Mouse (Mus musculus) midbrain, embryonic 14.5 days (tissue): ENCODE data around the gene Homer2. TPM values are rescaled to one million over a fixed set of nuclear protein-coding genes. Genes with fewer than 3 reads are reported as not detected.

Experiments used
- ATAC-seq: fragments of 200-750 bp; cut with Nextera tagmentation; 2 replicates; pipeline ENCODE4 v1.8.0; 2017; ENCODE audit warnings: moderate number of reproducible peaks, moderate library complexity; ENCODE audit not compliant: low FRiP score, low TSS enrichment
- DNase-seq: peaks from one replicate; pipeline ENCODE4 v3.0.0-alpha.2; 2015
- H3K27ac ChIP-seq: fragments of 300-500 bp; sonication (generic); replicated peaks from 2 replicates; pipeline ENCODE4 v1.5.1; 2014; ENCODE audit warnings: mild to moderate bottlenecking, low read depth, low read length, moderate library complexity
- H3K27me3 ChIP-seq: fragments of 300-500 bp; sonication (generic); 2 replicates; pipeline ENCODE4 v1.6.1; 2014; ENCODE audit warnings: low read length, control low read depth, mixed read lengths; ENCODE audit not compliant: control insufficient read depth, insufficient read depth
- H3K36me3 ChIP-seq: fragments of 300-500 bp; sonication (generic); 2 replicates; pipeline ENCODE4 v1.6.1; 2014; ENCODE audit warnings: low read length, control low read depth; ENCODE audit not compliant: control insufficient read depth, insufficient read depth
- H3K4me1 ChIP-seq: fragments of 300-500 bp; sonication (generic); 2 replicates; pipeline ENCODE4 v1.6.1; 2014; ENCODE audit warnings: mild to moderate bottlenecking, antibody characterized with exemption, low read length, control low read depth; ENCODE audit not compliant: control insufficient read depth, insufficient read depth
- H3K4me2 ChIP-seq: fragments of 300-500 bp; sonication (generic); 2 replicates; pipeline ENCODE4 v1.6.1; 2014; ENCODE audit warnings: mild to moderate bottlenecking, low read length, moderate library complexity
- H3K4me3 ChIP-seq: fragments of 300-500 bp; sonication (generic); replicated peaks from 2 replicates; pipeline ENCODE4 v1.5.1; 2014; ENCODE audit warnings: low read depth, low read length
- H3K9ac ChIP-seq: fragments of 300-500 bp; sonication (generic); replicated peaks from 2 replicates; pipeline ENCODE4 v1.6.1; 2014; ENCODE audit warnings: mild to moderate bottlenecking, low read length, moderate library complexity
- H3K9me3 ChIP-seq: fragments of 300-500 bp; sonication (generic); 2 replicates; pipeline ENCODE4 v1.6.1; 2016; ENCODE audit warnings: low read length, control low read depth, mixed read lengths; ENCODE audit not compliant: control insufficient read depth
- WGBS: fragments of 180-500 bp; shearing (Covaris S2); extraction: QIAGEN DNeasy Blood & Tissue Kit; methylation state at CpG from one replicate; pipeline ENCODE4 v1.1.7; 2014; 5-methylcytosine and 5-hydroxymethylcytosine counted together
- polyA plus RNA-seq: library from polyadenylated mRNA; unstranded; fragments of >200 nt; fragmentation: Nextera tagmentation; extraction: Ambion mirVana; gene quantifications from 2 replicates; pipeline ENCODE4 v1.2.1, GENCODE M21; 2014

The Homer2 gene
- polyA plus RNA-seq, 1 experiment from 2014 or later = 19.1 TPM

DNA sequence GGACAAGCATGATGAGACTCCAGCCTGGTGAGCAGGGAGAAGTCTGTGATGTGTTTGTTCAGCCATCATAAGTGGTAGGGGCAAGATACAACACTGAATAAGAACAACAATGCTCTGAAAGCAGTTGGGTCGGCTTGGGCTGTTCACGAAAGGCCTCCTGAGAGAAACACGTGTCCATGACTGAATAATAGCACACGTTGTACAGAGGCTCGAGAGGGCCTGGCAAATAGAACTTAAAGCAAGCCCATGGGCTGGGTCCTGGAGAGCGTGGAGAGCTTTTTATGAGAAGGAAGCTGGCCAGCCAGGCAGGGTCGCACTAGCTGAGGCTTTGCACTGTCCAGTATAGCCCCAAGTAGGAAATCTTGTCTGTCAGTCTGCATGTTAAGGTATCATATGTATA lies 128.9 kb downstream of the Homer2 start:
- 93% methylated on average over 7 of the region's 7 CpGs for WGBS
- no peak overlapping the region for H3K9ac ChIP-seq

DNA sequence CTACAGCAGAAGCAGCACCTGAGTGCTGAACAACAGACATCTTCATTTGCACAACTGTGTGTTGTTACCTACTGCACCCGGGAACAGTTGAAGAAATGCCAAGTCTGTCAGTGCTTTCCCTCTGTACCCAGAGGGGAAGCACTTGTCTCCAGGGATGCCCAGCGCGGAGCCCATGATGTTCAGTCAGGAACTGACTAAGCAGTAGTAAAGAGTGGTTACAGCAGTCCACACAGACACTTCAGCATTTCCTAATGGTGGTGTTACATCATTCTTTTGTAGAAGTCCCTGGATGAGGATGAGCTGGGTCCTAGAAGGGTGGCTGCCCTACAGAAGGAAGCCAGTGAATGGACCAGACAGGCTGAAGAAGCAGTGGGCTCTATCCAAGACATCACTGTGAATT lies 129.5 kb downstream of the Homer2 start:
- H3K27ac ChIP-seq = no peak overlapping the region
- WGBS = 94% methylated on average over 3 of the region's 3 CpGs
- ATAC-seq = no peak

More for the DNA sequence above, 128.9 kb downstream of the Homer2 start:
- DNase-seq = no peak
- Histone ChIP-seq H3K4me2 (no peak overlapping the region), H3K4me1 (0 out of 2 replicates have a peak, but pooled peaks cover 4% of the 10 kb centered on the region), H3K4me3 (no peak overlapping the region), H3K9me3 (no peaks in the 10 kb centered on the region), H3K27me3 (no peaks in the 10 kb centered on the region), H3K36me3 (peaks cover 32% of the 10 kb centered on the region), H3K27ac (no peak overlapping the region)
- ATAC-seq = no peak

DNA sequence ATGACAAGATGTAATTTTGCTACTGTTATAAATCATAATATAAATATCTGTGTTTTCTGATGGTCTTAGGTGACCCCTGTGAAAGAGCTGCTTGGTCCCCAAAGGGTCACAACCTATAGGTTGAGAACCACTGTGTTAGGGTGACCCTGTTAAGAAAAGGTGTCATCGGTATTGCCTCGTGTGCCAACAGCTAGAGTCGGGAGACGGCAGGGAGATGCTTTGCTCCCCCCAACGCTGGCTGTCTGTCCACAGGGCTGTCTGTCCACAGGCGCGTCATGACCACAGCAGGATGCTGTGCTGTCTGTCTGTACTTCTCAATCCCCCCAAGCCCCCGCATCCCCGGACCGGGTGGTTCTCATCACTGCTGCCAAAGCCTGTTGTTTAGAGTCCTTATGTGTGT lies 131.7 kb downstream of the Homer2 start:
- Histone ChIP-seq H3K36me3 (peaks cover 32% of the 10 kb centered on the region), H3K4me1 (peaks cover 17% of the 10 kb centered on the region), H3K4me2 (no peak overlapping the region), H3K9ac (no peak overlapping the region), H3K9me3 (no peaks in the 10 kb centered on the region), H3K27ac (no peak overlapping the region), H3K27me3 (no peaks in the 10 kb centered on the region), H3K4me3 (no peak overlapping the region)
- WGBS = 95% methylated on average over 10 of the region's 10 CpGs
- ATAC-seq (no peak), DNase-seq (no peak)

More for the DNA sequence above, 129.5 kb downstream of the Homer2 start:
- no peak for DNase-seq
- no peak overlapping the region for H3K4me2 ChIP-seq
- peaks cover 32% of the 10 kb centered on the region for H3K36me3 ChIP-seq
- H3K4me1 ChIP-seq = peaks cover 8% of the 10 kb centered on the region
- no peak overlapping the region for H3K4me3 ChIP-seq
- no peaks in the 10 kb centered on the region for H3K27me3 ChIP-seq
- no peaks in the 10 kb centered on the region for H3K9me3 ChIP-seq
- H3K9ac ChIP-seq = no peak overlapping the region

DNA sequence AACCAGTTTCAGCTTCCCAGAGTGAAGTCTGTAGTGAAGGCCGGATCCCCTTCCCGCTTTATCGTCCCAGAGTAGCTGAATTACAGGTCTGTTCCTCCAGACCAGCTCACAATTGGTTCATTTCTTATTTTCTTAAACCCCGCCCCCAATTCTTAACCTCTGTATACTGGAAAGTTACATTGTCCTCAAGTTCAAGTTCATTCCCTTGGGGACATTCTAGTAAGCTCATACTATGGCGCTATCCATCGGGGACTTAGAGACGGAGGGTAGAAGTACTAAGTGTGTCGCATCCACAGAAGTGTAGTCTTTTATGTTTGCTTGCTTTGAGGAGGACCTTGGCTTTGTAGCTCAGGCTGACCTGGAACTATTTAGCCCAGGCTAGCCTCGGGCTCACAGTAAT lies 133.5 kb downstream of the Homer2 start:
- DNase-seq (no peak), ATAC-seq (no peak)
- WGBS = 96% methylated on average over 9 of the region's 9 CpGs
- Histone ChIP-seq H3K4me2 (no peak overlapping the region), H3K27me3 (no peaks in the 10 kb centered on the region), H3K9ac (no peak overlapping the region), H3K27ac (no peak overlapping the region), H3K9me3 (no peaks in the 10 kb centered on the region), H3K4me3 (no peak overlapping the region), H3K36me3 (peaks cover 21% of the 10 kb centered on the region; the same call in 1 of the 2 replicates), H3K4me1 (peaks cover 17% of the 10 kb centered on the region)

DNA sequence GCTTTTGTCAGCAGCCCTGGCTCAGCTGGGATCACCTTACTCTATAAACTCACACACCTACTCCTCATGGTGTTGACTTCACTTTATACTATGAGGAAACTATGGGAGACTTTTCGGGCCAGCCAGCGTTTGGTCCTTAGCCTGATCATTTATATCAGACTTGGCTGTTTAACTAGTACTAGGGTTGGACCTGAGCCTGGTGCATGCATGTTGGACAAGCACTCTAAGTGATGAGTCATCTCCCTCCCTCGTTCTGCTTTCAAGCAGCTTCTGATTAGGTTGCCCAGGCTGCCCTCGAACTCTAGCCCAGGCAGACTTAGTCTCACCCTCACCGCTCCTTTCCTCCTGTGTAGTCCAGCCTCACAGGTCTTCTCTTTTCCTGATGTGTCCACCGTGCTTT lies 133.9 kb downstream of the Homer2 start:
- H3K4me1 ChIP-seq = peaks cover 17% of the 10 kb centered on the region
- no peak overlapping the region for H3K4me2 ChIP-seq
- peaks cover 21% of the 10 kb centered on the region; the same call in 1 of the 2 replicates for H3K36me3 ChIP-seq
- DNase-seq = no peak
- no peaks in the 10 kb centered on the region for H3K27me3 ChIP-seq
- 94% methylated on average over 6 of the region's 6 CpGs for WGBS
- H3K9me3 ChIP-seq = no peaks in the 10 kb centered on the region
- no peak overlapping the region for H3K4me3 ChIP-seq
- H3K27ac ChIP-seq = no peak overlapping the region
- no peak overlapping the region for H3K9ac ChIP-seq
- no peak for ATAC-seq

DNA sequence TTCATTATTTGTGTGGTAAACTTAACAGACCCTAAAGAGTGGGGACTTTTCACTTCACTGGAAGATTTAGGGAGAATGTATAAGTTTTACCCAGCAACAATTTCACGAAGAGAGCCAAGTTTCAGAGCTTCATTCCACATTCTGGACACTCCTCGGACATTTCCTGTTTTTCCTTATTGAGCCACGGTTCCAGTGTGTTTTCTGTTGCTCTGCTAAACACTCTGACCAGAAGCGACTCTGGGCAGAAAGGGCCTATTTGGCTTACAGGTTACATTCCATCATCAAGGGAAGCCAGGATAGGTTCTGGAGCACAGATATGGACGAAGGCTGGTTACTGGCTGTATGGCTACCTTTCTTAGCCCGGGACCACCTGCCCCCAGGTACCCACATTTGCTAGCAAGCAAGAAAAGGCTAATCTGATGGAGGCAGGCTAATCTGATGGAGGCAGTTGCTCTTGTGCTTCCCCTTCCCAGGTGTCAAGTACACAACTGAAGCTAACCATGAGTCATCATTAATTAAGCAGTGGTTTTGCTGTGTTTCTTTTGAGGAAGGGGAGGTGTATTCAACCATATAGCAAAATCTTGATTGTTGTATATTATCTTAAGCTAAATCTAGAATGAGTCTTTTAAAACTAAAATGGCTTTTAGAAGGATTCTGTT lies 134.6 kb downstream of the Homer2 start:
- DNase-seq = no peak
- Histone ChIP-seq H3K4me1 (peaks cover 17% of the 10 kb centered on the region), H3K4me3 (peak overlapping the region; percentile 83), H3K4me2 (peak overlapping the region; percentile 68), H3K9ac (0 out of 2 replicates have a peak overlapping the region, but pooled peaks have one; percentile 20), H3K36me3 (peaks cover 18% of the 10 kb centered on the region; the same call in 1 of the 2 replicates), H3K27me3 (no peaks in the 10 kb centered on the region), H3K9me3 (no peaks in the 10 kb centered on the region), H3K27ac (no peak overlapping the region)
- 86% methylated on average over 6 of the region's 6 CpGs for WGBS
- ATAC-seq = no peak

DNA sequence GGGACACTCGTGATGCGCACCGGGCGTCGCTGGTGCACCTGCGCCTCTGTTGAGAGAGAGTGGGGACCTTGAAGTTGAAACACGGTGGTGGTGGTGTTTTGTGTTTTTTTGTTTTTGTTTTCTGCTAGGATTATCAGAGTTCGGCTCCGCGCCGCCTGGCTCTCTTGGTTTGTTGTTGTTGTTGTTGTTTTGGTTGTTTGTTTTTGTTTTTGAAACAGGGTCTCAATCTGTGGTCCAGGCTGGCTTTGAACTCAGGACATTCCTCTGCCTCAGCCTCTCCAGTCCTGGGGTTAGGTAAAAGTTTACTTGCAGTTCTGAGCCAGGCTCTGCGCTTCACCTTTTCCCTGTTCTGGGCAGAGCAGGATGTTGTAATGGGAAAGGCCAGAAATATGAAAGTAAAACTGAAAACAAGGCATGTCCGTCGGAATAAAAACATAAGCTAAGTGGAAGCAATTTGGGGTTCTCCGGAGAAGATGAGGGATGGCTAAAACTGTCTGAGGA lies 135.3 kb downstream of the Homer2 start:
- Histone ChIP-seq H3K4me3 (peak overlapping the region; percentile 83), H3K4me1 (peaks cover 17% of the 10 kb centered on the region), H3K27ac (peak overlapping the region; percentile 95), H3K36me3 (peaks cover 18% of the 10 kb centered on the region; the same call in 1 of the 2 replicates), H3K27me3 (no peaks in the 10 kb centered on the region), H3K9me3 (no peaks in the 10 kb centered on the region), H3K9ac (peak overlapping the region; percentile 82), H3K4me2 (peak overlapping the region; percentile 68)
- ATAC-seq = no peak
- no peak for DNase-seq
- 22% methylated on average over 15 of the region's 15 CpGs for WGBS

DNA sequence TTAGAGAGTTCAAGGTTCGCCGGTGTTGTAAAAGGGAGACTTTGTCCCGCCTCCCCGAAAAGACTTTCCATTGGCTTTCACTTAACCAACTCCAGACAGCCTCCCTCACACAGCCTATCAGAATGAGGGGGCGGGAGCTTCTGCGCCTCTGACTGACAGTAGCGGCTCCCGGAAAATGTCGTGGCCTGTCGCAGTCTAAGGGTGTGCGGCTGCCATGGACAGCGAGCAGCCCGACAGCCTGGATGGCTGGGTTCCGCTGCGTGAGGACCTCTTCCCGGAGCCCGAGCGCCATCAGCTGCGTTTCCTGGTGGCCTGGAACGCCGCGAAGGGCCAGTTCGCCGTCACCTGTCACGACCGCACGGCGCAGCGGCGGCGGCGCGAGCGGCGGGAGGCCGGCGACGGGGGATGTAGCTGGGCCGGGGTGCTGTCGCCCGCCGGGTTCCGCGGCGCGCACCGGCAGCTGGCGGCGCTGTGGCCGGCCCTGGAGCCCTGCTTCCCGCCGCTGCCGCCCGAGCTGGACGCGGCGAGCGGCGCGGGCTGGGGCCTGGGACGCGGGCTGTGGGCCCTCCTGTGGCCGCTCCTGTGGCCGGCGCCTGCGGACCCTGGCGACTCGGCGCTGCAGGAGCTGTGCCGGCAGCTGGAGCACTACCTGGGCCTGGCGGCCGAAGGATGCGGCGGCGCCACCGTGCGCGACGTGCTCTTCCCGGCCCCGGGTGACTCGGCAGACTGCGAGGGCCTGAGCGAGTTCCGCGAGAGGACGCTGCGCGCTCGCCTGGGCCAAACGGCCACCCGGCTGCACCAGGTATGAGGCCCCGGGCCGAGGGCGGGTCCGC lies 136.0 kb downstream of the Homer2 start, which contains the start of gene Whamm:
Whamm (plus strand) TSS at position 159 of the 833 bp plus-strand sequence.
- Histone ChIP-seq H3K9ac (peak within 1 kb of the TSS; percentile 82), H3K27me3 (no peaks in the 10 kb centered on the region), H3K4me3 (peak within 1 kb of the TSS; percentile 83), H3K36me3 (peaks cover 14% of the 10 kb centered on the region; the same call in 1 of the 2 replicates), H3K27ac (peak within 1 kb of the TSS; percentile 95), H3K4me1 (peaks cover 17% of the 10 kb centered on the region), H3K9me3 (no peaks in the 10 kb centered on the region), H3K4me2 (peak within 1 kb of the TSS; percentile 68)
- ATAC-seq (peak; percentile 100), DNase-seq (peak; percentile 96)
- WGBS = under 1% methylated on average over 85 of the region's 96 CpGs
